Mouse (Mus musculus): ENCODE measurements around the gene Ralgapa1.

DNA sequence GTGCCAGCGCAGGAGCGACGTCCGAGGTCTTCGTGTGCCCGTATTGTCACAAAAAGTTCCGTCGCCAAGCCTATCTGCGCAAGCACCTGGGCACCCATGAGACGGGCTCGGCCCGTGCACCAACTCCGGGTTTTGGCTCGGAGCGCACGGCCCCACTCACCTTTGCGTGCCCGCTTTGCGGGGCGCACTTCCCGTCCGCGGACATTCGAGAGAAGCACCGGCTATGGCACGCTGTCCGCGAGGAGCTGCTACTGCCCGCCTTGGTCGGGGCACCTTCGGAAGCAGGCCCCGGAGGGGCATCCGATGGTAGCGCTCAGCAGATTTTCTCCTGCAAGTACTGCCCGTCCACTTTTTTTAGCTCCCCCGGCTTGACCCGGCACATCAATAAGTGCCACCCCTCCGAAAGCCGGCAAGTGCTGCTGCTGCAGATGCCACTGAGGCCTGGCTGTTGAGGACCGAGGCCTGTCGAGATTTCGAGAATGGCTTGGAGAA is 220.4 kb downstream of the Ralgapa1 start:
- TF ChIP-seq CTCF (IDR thresholded peaks at IDR 0.05; ENCODE audit: borderline replicate concordance, extremely low read depth, insufficient read depth, insufficient read length) (no peak), POLR2A (IDR thresholded peaks at IDR 0.05; ENCODE audit: borderline replicate concordance, extremely low read depth, insufficient read depth, insufficient read length, poor library complexity, severe bottlenecking) (no peak)

All from brain, embryonic 14.5 days (tissue).